Mouse (Mus musculus): ENCODE data around the gene Raly. TPM values are rescaled to one million over a fixed set of nuclear protein-coding genes. Genes with fewer than 3 reads are reported as not detected.

Raly gene
- polyA plus RNA-seq, 1 experiment from 2014 or later, result 25.3 TPM

GRCm38 (mm10) chr2:154915922-154916541, 125.1 kb downstream of the Raly start:
- Histone ChIP-seq H3K4me3 (no peak overlapping the region), H3K27ac (no peak overlapping the region), H3K27me3 (replicated peaks) (no peaks in the 10 kb centered on the region), H3K4me2 (no peak overlapping the region), H3K9ac (no peak overlapping the region), H3K36me3 (replicated peaks) (no peaks in the 10 kb centered on the region), H3K4me1 (no peaks in the 10 kb centered on the region), H3K9me3 (no peaks in the 10 kb centered on the region)
- WGBS, result 74% methylated on average over 12 of the region's 12 CpGs
- no peak for ATAC-seq (replicated peaks)

GRCm38 (mm10) chr2:154916547-154916946, 125.7 kb downstream of the Raly start:
- WGBS, result 11% methylated on average over 2 of the region's 2 CpGs
- no peak overlapping the region for H3K4me2 ChIP-seq
- no peaks in the 10 kb centered on the region for H3K27me3 ChIP-seq (replicated peaks)
- no peaks in the 10 kb centered on the region for H3K4me1 ChIP-seq
- H3K36me3 ChIP-seq (replicated peaks), result no peaks in the 10 kb centered on the region
- no peaks in the 10 kb centered on the region for H3K9me3 ChIP-seq
- no peak overlapping the region for H3K27ac ChIP-seq
- ATAC-seq (replicated peaks), result no peak
- no peak overlapping the region for H3K4me3 ChIP-seq
- no peak overlapping the region for H3K9ac ChIP-seq

Other genes starting within 250 kb of the Raly start
- gene 1700003F12Rik, start 244.0 kb upstream of the Raly start, polyA plus RNA-seq (2015; fragmentation: Nextera tagmentation; extraction: Ambion mirVana), result 1.8 and 2.1 TPM in 2 replicates
- gene Actl10, start 239.3 kb upstream of the Raly start, polyA plus RNA-seq (2015; fragmentation: Nextera tagmentation; extraction: Ambion mirVana), result 0.36 and 0.60 TPM in 2 replicates
- gene Necab3, start 232.2 kb upstream of the Raly start, polyA plus RNA-seq (2015; fragmentation: Nextera tagmentation; extraction: Ambion mirVana), result 15.4 and 18.0 TPM in 2 replicates
- 5.4 and 7.1 TPM in 2 replicates for gene E2f1, start 221.2 kb upstream of the Raly start, polyA plus RNA-seq (2015; fragmentation: Nextera tagmentation; extraction: Ambion mirVana)
- gene Pxmp4, start 187.4 kb upstream of the Raly start, polyA plus RNA-seq (2015; fragmentation: Nextera tagmentation; extraction: Ambion mirVana), result 15.7 and 15.9 TPM in 2 replicates
- gene Zfp341, start 177.8 kb upstream of the Raly start, polyA plus RNA-seq (2015; fragmentation: Nextera tagmentation; extraction: Ambion mirVana), result 2.6 and 3.1 TPM in 2 replicates
- gene 4930519P11Rik, start 177.7 kb upstream of the Raly start, polyA plus RNA-seq (2015; fragmentation: Nextera tagmentation; extraction: Ambion mirVana), result 0.50 and 0.78 TPM in 2 replicates
- gene Chmp4b, start 139.4 kb upstream of the Raly start, polyA plus RNA-seq (2015; fragmentation: Nextera tagmentation; extraction: Ambion mirVana), result 27.9 and 28.4 TPM in 2 replicates
- not detected in 2 replicates for gene Gm14214, start 21.1 kb upstream of the Raly start, polyA plus RNA-seq (2015; fragmentation: Nextera tagmentation; extraction: Ambion mirVana)
- 0.86 and 1.5 TPM in 2 replicates for gene a, start 306 bp downstream of the Raly start, polyA plus RNA-seq (2015; fragmentation: Nextera tagmentation; extraction: Ambion mirVana)
- 61.7 and 69.0 TPM in 2 replicates for gene Eif2s2, start 101.8 kb downstream of the Raly start, polyA plus RNA-seq (2015; fragmentation: Nextera tagmentation; extraction: Ambion mirVana)
- gene Gm14226, start 227.2 kb downstream of the Raly start, polyA plus RNA-seq (2015; fragmentation: Nextera tagmentation; extraction: Ambion mirVana), result 0.08 TPM in 2 replicates

All from midbrain, embryonic 15.5 days (tissue).